Mouse (Mus musculus) cerebellum, postnatal 10 days (tissue): ENCODE measurements around the gene Vwa8.
A peak's percentile ranks its signal among the peaks of the same experiment; 100 is the strongest.

ENCODE experiments used
- DNase-seq, 2 experiments: peaks; one replicate each; pipeline ENCODE4 v3.0.0; 2021; ENCODE audit warnings: mixed read lengths in 2 of 2

Vwa8 gene

DNA sequence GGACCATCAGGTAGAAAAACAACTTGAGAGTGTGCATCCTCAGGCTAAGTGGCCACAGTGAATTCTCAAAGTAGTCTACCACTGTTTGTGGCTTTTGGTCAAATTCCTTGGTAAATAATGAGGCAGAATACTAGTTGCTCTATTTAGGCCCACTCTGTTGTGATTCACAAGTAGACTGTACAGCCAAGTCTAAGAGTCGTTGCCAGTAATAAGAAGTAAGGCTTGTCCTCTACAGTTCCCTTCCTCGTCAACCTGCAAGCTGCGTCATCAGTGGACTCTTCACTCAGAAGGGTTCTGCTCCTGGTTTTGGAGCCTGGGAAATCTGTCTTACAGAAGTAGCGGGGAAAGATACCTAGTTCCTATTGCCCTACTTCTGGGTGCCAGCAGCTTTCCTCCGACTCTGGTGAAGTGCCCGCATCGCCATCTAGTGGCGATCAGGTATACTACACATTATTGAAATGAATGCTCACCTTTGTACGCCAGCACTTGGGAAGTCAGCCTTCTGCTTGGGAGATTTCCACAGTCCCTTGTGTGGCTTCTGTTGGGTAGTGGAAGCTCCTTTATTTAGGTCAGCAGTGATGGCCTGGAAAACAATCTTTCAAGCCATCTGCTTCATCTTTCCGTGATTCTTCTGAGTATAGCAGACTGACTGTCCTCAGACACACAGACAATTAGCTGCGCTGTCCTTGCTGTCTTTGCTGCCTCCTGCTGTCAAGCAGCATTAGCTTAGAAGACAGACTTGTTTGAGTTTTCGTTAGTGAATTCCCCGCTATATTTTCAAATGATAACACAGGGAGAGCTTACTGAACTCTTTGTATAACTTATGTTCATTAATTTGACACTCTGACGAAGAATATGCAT lies 258.0 kb downstream of the Vwa8 start:
- DNase-seq, result peak; percentile 87 to 89

DNA sequence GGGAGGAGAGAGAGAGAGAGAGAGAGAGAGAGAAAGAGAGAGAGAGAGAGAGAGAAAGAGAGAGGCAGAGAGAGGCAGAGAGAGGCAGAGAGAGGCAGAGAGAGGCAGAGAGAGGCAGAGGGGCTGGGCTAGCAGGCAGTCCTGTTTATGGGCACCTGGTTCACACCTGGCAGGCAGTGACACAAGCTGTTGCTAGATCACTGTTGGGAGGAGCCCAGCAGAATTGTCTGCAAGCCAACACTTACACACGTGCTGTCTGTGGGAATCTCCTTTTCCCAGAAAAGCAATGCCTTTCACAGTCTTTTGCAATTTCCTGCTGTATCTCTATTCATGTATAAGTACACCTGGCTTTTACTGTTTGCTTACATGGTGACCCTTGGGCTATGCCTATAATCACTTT lies 260.5 kb downstream of the Vwa8 start:
- peak; percentile 36 to 53 for DNase-seq

DNA sequence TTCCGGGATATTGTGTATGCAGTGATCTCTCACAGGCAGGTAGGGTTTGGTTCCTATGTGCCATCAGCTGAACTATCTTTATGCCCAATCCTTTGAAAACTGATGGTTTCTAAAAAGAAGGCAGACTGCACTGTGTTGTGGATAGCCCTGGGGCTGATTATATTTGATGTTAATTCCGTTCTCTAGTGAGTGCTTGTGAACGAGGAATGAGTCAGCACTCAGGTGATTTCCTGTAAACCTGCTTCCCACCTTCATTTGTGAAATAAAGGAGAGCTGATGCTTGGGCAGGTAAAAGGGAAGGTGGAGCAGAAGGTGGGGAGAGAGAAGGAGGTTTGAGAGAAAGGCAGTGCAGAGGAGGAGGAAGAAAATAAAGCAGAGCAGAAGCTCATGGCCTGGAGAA lies 261.2 kb downstream of the Vwa8 start:
- DNase-seq, result no peak

DNA sequence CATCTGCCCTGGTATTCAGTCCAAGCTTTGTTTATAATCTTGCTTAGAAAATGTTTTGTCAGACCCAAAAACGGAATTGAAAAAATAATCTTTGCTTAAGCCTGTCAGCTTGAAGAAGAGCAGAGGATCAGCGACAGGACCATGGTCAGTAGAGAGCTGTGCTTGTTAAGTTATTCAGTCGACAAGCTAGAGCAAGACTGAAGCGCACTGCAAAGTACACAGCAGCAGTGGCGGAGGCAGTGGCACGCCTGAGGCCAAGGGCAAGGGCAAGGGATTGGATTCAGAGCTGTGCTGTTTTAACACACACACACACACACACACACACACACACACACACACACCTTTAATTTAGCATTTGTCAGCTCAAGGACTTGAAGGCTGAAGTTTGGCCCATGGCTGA lies 263.2 kb downstream of the Vwa8 start:
- DNase-seq, result no peak

DNA sequence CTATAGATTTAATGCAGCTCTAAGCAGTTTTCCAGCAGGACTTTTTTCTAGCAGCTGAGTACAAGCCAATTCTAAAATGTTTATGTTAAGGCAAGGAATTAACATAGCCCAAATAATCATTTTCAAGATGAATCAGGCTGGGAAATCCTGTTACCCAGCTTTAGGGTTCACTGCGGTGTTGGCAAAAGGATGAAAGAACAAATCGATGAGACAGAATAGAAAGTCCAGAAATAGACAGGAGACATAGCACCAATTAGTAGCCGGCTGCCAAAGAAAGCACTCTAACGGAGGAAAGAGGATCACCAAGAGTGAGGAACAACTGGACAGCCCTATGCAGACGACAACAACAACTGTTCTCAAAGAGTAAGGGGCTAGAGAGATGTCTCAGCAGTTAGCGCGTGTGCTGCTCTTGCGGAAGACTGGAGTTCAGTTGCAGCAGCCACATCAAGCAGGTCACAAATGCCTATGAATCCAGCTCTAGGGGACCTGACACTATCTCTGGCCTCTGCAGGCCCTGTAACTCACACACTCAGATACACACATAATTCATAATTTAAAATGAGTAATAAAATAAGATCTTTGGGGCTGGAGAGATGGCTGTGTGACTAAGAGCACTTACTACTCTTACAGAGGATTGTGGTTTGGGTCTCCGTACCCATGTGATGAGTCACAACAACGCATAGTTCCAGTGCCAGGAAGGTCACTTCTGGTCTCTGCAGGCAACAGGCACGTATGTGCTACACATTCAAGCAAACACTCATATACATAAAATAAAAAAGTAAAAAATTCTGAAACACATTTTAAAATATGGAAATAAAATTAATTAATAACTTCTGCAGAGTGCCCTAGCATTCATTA lies 265.9 kb downstream of the Vwa8 start:
- DNase-seq, result no peak

DNA sequence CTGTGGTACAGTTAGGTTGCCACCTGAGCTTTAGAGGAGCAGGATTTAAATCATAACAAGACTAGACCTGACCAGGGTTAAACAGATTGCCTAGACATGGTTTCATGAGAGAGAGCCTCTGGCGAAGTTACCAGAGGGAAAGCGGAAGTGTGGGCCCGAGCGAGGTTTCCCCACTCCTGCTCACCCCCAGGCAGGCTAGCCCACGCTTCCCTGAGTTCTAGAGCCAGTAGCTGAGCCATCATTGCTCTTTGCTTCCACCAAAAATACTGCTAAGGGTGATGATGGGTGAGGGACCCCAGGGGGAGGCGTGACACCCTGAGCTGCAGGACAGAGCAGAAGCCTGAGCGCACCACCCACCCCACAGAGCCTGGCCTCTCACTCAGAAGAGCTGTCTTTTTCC lies 269.6 kb downstream of the Vwa8 start:
- DNase-seq, result no peak

DNA sequence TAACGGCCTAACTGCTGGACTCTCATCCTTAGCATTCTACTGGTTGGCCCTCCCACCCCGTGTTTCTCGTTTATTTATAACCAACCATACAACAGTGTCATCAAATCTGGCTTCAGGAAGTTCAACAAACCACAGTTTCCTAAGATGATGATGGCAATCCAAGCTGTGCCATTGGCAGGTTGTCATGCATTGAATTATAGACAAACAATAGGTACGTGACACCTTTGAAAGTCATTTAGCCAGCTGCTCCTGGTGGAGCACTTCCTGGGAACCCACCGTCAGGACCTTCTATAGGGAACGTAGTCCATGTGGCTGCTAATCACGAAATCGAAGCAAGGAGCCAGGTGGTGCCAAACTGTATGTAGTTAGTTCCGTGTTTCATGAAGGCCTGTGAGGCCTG lies 270.5 kb downstream of the Vwa8 start:
- DNase-seq, result no peak

DNA sequence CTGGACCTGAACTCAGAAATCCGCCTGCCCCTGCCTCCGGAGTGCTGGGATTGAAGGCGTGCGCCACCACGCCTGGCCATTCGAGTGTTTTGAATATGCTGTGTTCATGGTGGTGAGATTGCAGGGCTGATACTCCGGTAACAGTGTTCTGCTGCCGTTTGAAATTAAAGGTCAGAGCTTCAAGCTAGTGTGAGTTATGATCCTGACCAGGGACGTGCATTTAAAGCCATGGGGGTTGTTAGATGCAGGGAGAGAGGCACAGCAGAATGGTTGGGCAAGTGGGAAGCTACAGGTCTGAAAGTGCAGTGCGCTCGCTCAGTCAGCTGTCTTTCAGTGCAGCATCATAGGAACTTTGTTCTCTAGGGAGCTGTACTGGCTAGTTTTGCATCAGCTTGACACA lies 271.8 kb downstream of the Vwa8 start:
- DNase-seq, result no peak

DNA sequence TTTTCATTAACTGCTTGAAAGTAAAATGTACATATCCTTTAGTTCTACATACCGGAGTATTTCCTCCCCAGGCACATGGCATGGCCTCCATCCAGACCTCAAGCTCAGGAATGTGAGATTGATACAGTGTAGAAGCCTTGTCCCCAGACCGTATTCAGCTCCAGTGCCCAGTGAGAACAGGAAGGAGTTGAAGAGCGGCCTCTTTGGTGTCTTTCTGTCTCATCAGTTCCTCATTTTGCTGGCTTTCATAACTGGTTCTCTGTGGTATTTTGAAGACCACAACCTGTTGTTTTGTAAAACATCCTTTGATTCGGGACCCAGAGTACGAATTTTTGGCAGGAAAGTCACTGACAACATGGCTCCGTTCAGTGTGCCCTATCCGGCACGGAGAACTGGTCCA lies 274.6 kb downstream of the Vwa8 start:
- DNase-seq, result no peak

DNA sequence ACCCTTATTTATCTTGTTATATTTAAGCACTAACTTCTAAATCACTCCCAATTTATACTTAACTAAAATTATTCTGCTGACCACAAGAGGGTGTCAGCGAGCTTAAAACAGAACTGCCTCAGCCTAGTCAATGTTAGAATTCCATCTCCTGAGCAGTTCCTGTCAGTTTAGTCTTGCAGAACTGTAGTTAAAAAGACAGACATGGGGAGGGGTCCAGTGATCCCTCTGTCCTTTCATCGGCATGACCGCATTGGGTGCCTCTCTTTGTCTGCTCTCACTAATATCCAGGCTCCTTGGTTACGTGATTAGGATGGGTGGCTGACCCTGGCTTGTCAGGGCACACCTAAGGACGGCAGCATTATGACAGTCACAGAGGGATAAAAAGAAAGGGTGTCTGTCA lies 275.8 kb downstream of the Vwa8 start:
- peak; percentile 75 to 82 for DNase-seq

DNA sequence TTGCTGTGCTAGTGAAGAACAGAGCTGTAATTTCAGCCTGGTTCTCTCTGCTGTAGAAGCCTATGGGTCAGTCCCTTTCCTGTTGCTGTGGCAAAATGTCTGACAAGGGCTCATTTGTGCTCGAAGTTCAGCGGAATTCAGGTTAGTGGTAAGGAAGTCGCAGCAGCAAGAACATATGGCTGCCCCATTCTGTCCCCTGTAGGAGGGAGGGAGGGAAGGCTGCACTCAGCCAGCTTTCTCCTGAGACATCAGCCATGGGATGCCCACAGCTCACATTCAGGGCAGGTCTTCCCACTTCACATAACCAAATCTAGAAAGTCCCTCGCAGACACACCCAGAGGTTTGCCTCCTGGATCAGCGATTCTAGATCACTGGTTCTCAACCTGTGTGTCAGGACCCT lies 277.3 kb downstream of the Vwa8 start:
- no peak for DNase-seq

DNA sequence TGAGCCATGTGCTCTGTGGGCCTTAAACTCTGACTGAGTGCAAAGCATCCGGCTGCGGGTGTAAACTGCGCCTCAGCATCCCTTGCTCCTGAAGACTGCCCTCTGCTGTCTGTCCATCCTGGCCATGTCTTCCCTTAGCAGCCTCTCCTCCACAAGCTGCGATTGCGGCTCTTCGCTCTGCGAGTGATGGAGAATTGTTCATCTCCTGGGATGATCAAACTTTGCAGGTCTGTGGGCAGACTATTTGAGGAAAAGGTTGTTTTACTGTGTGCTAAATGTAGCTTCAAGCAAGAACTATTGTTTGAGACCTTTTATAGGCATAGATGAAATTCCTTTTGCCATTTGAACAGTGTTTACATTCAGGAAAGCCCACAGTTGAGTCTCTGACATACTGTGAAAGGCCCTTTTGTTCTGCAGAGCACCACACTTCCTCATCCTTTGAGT lies 286.1 kb downstream of the Vwa8 start:
- DNase-seq, result peak; percentile 69 to 77

DNA sequence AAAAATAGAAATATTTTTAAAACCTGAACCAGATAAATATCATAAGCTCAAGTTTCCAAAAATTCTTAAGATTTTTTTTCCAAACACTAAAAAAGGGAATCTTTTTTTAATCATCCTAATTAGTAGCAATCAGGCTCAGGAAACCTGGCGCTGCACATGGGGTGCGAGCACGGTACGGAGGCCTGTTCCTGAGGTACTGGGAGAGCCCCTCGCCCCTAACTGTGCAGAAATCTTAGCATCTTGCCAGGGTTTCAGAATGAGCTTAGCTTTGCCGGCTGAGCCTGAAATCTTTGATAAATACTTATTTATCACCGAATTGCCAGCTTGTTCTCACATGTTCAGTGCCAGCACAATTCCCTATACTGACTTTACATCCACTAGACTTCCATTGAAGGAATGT lies 286.6 kb downstream of the Vwa8 start:
- DNase-seq, result no peak

DNA sequence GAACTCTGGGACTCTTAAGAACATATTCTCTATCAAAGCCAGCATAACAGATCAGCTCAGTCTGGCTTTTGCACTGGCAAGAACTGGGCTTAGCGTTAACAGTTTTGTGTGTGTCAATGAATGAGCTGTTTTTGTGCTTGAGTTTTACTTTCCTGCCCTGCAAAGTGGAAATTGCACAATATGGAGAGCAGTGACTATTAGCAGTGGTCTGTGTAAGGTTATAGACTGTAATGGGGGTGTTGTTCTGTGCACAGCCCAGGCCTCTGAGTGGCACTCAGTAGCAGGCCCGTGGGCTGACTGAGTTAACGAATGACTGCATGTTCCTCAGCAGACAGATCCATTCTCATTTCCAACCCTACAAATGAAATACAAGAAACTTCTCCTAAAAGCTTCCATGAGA lies 287.7 kb downstream of the Vwa8 start:
- no peak for DNase-seq

DNA sequence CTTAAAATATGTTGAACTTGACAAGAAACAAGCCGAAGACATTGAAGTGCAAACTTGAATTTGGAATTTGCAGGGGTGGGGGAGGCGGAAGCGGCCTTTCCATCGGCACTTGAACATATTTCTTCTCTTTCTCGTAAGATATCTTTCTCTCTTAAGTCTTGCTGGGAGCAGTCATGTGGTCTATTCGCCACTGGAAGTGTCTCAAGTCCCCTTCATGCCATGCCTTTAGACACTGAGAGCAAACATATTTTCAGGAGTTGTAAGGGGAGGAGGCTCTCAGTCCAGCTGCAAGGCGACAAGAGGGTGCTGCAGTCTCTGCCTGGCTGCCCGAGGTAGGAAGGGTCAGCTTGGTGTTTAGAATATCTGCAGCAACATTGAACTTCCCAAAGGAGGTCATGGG lies 288.2 kb downstream of the Vwa8 start:
- DNase-seq, result no peak

DNA sequence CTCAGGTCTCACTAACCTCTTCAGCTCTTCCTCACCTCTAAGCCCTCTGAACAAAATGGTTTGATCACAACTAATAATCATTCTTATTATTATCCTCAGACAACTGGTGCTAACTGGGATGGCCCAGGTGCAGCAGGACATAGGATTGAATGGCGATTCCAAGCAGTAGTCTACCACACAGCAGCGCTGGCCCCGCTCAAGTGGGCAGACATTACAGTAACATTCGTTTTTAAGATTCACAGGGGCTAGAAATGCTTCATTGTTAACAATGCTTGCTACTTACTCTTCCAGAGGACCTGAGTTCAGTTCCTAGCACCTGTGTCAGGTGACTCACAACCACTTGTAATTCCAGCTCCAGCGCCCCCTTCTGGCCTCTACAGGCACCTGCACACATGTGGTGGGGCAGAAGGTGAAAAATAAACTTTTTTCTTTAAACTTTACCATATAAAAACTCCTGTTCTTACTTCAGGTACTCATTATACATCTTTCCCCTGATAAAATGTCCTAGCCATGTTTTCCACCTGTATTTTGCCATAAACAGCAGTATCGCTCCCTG lies 290.3 kb downstream of the Vwa8 start:
- DNase-seq, result no peak

DNA sequence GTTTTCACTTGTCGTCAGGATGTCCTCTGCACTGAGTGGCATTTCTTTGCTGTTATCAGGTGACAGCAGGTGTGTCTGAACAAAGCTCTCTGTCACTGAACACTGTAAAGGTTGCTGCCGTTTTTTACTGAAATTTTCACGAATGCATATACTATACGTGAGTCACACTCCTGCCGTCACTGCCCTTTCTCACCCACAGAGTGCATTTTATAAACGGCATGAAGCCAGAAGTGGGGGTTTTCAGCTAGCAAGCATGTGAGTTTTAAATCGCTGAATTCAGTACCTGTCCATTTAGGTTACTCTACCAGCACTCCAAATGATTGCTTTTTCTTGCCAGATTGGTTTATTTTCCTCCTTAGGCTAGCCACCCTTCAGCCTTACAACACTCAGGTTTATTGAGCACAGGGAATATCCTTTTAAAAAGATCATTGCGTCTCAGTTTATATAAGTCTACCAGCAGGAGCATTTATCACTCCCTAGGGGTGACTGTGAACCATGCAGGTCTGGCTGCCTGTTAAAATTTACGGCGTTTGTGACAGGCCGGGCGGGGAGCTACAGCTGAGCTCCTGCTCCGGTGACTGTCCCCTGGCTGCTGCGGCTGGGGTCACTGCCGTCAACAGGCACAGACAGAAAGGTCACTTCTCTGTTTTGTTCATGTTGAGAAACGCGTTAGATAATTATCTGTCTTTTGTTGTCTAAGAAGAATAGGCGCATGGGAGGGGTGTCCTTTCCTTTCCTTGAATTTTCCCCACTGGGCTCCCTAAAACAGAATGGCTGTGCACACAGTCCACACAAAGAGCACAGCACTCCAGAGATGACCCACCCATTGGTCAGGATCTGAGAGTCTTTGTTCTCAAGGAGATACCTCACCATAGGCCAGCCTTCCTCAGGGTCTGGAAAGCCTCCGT lies 291.3 kb downstream of the Vwa8 start:
- peak in 1 of 2 experiments; percentile 35 for DNase-seq

DNA sequence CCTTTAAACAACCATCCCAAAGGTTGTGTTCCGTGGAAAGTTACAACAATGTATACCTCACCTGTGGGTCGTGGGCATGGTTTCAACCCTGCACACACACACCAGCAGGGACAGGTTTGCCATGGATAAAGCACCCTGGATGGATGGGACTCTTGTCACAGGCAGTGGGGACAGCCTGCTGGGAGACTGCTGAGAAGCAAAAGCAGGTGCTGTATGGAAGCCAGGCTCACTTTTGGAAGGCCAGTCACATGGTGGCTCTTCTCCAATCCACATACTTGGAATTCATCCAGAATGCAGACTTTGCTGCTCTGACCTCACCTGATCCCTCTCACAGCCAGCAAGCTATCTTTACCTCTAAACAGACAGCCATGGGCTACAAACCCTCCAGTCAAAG lies 292.0 kb downstream of the Vwa8 start:
- DNase-seq, result peak; percentile 56 to 60

DNA sequence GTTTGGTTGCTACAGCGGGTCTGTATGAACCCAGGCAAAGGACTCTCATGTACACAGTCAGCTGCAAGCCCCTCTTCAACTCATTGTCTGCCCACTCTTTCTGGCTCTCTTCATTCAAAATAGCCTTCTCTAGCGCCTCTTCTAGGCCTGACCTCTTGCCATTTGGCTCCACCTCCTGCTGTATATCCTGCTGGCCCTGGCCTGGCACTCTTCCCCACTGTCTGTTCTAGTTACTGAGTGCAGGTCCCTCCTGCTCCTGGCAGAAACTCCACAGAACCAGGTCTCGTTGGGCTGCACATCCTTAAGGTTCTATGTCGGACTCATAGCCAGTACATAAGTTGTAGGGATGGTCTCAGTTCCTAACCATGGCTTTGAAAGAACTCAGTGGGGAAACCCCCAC lies 293.5 kb downstream of the Vwa8 start:
- DNase-seq, result peak; percentile 52 to 71

DNA sequence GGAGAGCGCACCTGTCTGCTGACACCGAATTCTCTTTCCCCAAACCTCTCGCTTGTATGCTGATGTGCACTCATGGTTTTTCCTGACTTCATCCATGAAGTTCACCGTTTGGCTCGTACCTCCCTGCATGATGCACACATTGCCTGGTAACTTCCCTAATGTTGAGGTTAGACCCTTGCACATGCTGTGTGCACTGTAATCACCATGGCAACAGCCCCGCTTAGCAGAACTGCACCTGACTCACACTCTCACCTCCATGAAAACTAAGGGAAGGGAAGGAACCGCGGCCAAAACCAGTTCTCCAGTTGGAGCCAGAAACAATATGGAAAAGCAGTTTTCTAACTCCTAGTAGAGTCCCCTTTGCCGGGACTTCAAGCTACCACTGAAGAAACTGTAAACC lies 294.8 kb downstream of the Vwa8 start:
- no peak for DNase-seq

DNA sequence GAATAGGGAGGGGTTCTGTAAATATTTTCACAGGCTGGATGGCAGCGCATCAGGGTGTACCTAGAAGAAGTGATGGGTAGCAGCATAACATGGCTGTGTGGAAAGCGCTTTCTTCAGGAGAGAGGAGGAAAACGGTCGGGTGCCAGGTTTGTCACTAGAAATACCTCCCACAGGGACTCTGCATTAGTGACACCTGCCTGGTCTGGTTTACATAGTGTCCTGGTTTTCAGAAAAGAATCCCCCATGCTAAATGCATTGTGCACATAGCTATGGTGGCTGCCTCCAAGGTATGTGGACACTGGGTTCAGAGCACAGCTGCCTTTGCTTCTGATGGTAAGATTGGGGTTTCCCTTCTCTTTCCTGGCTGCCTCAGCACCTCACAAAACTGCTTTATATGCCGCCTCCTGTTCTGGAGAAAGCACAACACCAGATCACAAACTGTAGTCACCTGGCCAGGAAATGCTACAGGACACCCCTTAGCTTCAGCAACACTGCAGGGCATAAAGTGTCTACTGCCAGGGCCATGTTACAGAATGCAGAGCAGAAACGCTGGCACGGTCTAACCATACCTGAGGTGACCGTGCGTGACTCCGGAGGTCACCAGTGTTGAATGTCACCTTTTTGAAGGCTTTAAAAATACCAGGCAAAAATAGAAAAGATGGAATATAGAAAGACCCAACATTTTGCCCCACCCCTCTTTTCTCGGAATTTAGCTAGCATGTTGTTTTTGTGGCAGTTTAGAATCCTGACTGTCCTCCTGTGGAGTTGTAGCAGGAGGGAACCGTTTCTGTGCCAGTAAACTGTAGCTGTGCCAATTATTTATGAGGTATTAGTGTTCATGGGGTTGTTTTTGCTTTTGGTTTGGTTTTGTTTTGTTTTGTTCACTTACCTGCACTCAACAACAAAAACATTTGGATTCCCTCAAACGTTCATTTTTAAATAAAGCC lies 295.7 kb downstream of the Vwa8 start:
- peak; percentile 44 to 48 for DNase-seq
